Mouse (Mus musculus): ENCODE data around the gene Adgrg6.

Adgrg6 gene

DNA sequence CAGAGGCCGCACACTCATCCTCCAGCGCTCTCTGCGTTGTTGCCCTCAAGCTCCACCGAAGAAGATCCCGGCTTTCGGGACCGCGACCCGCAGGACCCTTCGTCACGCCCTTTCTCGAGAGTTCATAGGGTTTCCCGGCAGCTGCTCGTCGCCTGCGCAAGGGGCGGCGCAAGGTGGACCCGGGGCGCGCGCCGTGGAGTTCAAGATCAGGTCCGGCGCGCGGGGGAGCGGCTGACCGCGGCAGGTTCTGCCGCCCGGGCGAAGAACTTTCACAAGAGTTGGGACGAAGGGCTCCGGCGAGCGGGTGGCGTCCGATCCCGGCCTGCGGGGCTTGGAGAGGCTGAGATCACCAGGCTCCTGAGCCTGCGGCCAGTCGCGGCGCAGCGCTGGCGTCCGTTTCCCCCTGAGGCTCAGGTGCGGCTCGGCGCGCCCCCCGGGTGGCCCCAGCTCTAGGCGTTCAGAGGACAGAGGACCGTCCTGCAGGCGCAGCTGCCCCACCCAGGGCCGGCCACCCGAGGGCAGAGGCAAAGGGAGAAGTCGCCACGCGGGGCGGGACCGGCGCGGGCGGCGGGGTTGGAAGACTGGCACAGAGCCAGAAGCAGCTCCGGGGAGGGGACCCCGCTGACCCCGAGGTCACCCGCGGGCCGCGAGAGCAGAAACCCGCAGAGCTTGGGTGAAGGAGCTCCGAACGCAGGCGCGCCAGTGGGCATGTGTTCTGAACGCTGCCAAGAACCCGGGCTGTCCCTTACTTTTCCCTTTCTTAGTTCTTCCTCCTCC is at the start of gene Adgrg6:
Adgrg6 (minus strand) TSS at position 719 of the 777 bp plus-strand sequence.
- DNase-seq = peak in 1 of 2 experiments; percentile 17

DNA sequence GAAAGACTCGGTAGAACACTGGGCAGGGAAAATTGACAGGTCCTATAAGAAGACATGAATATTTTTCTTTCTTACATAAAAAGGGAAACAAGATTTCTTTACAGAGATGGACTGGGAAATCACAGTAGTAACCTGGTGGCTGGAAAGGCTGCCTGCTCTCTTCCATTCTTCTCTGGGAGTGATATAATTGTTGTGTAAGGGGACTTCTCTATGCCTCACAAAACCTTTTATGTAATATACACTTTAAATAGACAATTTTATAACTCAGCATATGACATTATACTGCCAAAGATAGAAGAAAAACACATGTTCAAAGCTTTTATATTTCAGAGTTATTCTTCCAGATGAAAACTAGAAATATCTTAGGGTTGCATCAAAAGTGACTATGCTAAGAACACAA is 46.8 kb upstream of the Adgrg6 start:
- DNase-seq = no peak

DNA sequence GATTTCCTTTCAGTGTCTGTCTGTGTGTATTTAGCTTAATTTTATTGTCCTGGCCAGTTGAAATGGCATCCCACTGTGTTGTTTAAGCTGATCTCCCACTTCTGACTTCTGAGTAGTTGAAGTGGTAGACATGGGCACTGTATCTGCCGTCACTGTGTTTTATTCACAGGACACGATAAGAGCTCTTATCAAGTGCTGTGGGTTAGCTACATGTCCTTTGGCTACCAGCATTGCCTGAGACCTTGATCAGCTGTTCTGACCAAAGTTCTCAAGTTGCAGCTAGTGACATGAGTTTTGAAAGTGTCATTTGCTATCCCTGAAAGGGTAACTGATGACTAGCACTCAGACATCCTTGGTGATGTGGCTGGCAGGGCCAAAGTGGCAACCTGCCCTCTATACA is 45.4 kb upstream of the Adgrg6 start:
- no peak for DNase-seq

DNA sequence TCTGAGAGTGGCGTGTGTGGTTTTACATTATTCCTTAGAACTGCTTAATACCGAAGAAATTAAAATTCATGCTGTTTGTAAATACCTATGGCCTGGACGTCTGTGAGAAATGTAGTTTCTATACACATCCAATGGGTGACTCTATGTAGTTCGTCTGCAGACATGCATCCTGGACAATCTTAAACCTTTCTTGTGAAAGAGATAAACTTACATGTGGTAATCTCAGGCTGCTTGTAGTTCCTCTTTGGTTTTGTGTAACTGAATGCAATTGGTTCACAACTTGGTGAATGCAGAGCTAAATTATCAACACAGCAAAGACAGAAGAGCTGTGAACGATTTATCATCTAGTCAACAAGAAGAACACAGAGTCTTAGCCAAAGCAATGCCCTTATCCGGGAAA is 44.2 kb upstream of the Adgrg6 start:
- DNase-seq = no peak

DNA sequence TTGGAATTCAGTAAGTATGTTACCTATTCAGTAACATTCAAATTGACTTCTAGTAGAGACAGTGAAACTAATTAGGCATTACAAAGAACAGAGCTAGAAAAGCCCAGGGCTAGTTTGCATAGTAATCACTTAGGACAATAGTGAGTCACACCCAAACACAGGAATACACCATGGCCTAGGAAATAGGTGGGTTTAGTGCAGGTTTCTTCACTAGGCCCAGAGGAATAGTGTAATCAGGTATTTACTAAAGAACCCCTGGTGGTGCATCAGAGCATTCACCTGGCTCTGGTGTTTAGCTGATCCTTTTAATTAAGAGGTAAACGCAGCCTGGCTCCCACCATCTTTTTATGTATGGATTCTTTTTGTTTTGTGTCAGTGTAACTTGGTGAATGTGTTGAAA is 38.0 kb upstream of the Adgrg6 start:
- DNase-seq = no peak

DNA sequence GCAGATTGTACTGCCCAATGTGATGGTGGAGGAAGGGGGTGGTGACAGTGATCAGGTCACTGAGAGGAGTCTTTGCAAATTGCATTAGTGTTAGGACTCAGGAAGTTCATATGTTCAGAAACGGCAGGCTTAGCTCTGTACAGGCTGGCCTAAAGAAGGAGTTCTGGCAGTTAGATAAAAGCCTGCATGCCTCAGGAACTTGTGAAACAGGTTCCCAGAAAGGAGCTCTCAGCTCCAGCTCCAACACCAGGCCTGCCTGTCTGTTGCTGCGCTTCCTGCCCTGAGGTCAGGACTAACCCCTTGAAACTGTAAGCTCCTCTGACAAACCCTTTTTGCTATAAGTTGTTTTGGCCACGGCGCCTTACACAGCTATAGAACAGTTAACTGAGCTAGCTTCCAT is 28.8 kb upstream of the Adgrg6 start:
- no peak for DNase-seq

DNA sequence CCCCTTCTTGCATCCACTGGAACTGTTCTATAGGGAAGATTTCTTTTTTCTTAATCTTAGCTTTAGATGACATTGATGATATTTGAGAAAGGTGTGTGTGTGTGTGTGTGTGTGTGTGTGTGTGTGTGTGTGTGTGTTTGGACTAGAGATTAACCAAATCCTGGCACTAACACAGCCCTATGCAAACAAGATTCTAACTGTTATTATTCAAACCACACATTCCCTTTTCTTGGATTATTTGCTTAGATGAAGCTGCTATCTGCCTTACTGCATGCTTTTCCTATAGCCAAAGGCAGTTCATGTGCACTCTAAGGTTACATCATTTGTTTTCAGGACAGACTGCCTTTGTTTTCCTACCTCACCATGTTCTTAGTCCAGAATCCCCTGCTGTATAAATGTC is 25.7 kb upstream of the Adgrg6 start:
- DNase-seq = no peak

DNA sequence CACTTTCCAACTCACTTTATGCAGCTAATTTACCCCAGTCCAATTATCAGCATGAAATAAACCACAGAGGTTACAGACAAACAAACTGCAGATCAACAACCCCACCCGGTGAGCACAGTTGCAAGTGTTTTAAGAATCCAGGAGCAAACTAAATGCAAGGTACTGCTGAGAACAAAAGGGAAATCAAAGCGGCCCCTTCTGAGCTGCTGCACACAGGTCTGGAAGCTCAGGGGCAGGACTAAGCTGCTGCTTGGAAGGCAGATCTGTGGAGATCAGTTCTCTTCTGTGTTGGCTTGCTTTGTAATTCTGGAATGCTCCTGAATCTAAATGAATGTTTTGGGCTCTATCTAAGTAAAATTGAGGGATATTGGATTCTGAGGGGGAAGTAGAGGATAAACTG is 25.2 kb upstream of the Adgrg6 start:
- DNase-seq = no peak

DNA sequence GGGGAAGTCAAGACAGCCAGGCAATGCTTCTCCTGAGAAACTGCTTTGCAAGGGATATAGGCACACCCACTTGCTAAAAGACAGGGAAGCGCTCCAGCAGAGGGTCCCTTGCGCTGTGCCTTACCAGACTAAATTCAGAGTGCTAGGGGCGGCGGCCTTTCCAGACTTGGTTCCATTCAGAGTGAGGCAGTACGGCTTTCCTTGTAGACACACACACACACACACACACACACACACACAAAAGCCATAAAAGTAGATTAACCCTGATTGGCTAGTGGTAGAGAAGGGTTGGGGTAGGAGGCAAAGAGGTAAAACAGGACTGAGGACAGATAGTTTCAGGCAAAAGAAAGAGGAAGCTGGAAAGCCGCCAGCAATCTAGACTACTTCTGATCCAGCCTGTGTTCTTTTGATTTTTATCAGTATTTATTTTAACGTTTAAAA is 672 bp upstream of the Adgrg6 start:
- DNase-seq = no peak

DNA sequence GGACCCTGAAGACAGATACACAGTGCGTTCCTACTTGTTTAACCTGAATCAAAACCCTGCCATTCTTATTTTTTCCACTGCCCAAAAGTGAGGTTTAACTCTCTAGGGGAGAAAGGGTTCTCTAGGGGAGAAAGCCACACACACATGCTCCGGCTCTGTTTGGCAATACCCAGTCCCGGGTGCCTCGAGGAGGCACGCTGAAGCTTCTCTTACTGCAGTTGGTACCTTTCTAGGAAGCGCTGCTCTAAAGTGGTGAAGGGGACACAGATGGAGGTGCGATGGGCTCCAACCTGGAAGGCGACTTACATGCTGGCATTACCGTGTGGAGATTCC is 885 bp downstream of the Adgrg6 start:
- DNase-seq = no peak

DNA sequence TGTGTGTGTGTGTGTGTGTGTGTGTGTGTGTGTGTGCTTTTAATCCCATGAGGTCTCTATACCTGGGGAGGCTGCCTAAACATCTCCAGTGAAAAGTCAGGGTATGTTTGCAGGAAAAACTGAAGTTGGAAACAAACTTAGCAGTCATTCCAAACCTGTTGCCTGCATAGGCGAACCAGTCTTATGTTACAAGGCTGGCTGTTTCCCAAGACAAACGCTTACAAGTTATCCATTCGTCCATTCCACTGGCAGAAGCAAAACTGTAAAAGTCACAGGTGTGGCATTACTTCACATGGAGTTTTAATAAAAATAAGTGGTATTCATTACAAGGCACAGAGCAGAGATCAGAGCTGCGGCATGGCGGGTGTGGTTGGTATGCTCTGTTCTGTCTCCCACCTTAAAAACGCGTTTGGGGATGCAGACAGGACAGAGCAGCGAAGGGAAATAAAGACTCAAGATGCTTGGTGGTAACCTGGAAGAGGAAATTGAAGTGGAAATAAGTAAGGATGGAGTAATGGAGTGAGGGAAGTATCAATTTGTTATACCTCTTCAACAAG is 1.9 kb downstream of the Adgrg6 start:
- DNase-seq = no peak

DNA sequence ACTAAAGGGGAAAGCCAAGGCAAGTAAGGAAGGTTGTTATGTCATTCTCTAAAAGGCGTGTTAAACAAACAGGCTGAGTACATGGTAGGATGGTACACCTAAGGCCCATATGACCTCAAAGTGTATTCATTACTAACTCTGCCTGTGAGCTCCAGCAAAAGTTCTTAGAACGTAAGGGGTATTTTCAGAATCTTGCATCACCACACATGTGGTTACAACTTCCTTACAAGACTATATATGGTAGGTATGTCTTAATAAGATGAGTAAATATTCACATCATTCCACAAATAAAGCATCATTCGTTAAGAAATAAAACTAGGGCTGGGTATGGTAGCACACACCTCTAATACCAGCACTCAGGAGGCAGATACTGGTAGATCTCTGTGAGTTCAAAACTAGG is 8.4 kb downstream of the Adgrg6 start:
- DNase-seq = no peak

DNA sequence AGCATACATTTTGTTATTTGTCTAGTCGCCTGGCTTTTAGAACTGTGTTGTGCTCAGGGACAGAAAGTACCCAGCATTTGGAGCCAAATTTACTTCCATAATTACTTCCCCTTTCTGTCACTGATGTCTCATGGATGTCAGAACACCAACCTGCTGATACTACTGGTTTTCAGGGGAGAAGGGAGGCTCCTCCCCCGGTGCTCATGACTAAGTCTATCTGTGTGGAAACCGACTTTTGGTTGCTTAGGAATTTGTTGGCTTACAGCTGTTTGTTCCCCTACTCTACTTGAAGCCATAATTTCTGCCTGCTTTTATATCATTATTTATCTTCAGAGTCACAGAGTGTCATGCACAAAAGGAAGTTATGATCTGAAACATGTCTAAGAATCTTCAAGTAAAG is 14.4 kb downstream of the Adgrg6 start:
- DNase-seq = no peak

DNA sequence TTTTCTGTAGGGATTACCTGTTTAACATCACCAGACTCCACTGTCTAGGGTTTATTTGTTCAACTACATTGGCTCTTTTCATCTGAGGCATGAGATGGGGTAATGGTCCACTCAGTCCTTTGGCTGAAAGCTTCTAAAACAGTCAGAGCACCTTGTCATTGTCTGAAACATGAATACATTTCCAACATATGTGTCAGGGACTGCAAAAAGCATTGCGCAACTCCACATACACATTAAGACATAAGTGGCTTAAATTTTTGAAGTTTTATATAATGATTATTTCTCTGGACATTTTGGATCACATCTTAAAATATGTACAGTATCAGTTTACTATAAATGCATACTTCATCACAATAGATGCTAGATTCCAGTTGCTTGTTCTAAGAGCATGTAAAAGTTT is 14.8 kb downstream of the Adgrg6 start:
- no peak for DNase-seq

DNA sequence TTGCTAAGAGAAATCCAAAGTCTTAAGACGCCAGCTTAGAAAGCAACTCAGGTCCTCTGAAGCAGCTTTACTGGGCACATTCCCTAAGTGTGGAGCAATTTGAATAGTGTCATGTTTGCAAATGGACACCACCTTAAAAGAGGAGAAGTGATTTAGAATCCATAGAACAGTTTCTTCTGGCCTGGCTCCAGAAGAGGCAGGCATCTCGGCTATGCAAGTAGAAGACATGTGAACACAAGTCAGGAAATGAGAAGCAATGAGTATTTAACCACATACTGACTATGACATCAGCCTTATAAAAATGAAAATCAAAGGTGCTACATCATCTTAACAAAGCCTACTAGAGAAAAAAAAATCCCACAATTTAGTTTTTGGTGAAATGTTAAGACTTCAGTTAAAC is 17.7 kb downstream of the Adgrg6 start:
- DNase-seq = no peak

DNA sequence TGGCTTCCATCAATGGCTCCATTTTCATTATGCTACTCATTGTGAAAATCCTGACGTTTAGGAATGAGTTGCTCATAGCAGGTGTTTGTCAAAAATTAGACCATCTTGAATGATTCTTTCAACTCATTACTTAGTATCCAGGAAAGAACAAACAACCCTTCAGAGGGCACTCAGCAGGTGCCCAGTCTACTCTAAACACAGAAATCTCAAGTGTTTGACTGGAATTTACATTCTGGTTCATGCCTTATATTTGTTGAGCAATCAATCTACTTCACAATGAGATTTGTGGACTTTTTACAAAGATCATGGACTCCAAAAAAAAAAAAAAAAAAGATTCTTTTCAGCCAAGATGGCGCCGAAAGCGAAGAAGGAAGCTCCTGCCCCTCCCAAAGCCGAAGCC is 22.7 kb downstream of the Adgrg6 start:
- no peak for DNase-seq

DNA sequence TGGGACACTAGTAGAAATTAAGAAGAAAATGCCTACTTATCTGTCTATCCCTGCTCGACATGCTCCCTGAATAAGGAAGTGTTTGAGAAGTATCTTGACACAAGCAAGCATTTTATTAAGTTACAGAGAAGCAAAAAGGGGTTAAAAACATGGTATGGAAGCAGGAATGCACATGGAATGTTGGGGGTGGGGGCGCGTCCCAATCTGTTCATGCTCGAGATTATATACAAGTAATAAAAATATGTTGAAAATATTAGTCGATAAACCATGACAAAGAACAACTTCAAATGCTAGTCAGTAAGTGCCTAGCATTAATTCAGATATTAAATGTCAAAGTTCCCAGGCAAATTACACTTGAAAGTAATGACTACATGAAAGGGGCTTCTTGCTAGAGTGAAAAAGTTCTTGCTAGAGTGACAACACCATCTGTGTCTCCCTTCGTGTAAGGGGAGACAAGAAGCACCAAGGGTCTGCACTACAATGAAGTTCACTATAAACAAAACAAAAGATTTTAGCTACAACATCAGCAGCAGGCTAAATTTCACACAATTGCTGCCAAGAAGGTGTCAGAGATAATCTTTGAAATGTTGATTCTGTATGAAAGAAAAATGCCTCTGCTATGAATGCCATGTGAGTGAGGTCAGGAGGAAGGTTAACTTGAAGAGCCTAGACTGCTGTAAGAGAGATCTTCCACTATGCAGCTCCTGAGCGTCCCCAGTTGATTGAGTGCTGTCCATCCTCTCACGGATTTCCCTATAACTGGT is 24.4 kb downstream of the Adgrg6 start:
- DNase-seq = no peak

DNA sequence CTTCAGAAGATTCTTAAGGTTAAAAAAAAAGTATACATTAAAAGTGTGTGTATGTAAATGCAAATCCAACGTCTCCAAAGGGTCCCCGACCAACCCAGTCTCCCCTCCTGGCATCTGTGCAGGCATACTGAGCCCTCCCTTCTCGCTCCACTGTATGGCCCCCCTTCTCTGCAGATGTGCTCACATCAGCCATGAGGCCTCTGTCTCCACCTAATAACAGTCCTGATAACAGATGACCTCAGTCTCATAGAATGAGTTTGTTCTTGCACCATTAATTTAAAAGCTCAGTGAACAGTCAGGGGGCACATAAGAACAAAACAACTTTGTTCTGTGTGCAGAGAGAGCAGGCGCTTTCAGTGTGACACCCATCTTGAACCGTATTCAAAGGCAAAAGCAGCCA is 27.6 kb downstream of the Adgrg6 start:
- no peak for DNase-seq

DNA sequence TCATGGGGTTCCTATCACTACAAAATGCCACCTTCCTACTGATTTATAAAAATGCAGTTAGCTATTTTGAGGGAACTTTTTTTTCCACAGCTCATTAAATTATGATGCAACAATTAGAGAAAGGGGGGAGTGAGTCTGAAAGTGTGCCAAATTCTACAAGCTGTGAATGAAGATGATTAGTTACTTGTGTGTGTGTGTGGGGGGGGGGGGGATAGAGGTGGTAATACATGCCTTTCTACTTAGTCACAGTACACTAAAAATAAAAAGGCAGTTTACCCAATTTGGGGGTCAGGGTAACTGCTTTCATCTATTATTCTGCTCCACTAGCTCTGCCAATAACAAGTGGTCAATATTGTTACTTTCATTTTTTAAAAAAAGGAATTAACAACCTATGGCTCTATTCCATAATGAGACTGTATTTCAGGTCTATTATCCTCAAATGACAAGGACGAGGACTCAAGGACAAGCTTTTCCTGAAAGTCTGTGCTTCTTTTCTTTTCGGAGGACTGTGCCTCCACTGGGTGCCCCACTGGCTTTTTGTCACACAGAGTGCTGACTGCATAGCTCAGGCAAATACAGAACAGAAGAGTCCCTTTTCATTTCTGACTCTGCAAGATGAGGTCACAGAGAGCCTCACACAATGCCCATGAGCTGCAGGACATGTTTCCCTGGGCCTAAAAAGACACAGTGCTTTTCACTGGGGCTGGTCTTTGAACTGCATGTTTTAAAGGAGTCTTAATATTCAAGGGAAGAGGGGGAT is 33.4 kb downstream of the Adgrg6 start:
- no peak for DNase-seq

DNA sequence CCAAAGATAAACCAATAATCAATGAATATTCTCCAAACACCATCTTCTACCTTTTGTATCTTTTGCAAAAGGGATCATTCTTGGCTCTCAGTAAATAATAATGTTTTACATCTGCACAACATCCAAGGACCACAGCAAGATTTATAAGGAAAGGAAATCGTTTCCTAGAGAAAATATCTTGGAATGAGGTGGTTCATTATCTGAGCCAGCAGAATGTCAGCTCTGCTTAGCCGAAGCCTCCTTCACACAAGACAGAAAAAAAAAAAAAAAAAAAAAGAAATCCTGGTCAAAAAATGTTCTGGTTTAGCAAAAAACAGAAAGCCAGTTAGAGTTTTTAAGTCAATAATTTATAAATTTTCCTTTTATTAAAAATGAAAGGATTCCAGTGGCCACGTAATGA is 34.3 kb downstream of the Adgrg6 start:
- DNase-seq = no peak

DNA sequence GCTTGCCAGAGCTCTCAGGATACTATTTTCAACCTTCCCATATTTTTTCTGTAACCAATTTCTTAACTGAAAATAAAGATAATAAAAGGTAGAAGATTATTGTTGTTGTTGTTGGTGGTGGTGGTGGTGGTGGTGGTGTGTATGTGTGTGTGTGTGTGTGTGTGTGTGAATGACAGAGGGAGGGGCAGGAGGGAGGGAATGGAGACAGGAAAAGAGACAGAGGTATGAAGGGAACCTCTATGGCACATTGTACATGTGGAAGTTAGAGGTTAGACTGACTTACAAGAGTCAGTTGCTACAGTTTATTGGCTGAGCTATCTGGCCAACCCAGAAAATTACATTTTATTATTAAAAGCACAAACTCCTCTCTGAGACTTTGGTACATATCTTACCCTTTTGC is 49.8 kb downstream of the Adgrg6 start:
- DNase-seq = no peak

DNA sequence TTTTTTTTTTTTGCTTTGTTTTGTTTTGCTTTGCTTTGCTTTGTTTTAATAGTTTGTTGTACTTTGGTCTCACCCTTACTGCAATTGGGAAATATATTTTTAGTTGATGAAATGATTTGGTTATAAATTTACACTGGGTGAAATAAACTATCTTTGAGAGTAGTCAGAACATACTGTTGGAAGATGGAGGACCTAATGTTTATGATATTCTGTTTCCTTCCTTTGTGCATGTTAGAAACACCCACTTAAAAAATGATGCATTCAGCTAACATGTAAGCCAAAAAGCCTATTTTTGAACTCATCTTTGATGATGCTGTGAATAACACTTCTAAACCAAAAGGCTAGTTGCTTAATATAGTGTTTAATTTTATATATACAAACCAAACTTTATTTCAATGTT is 50.3 kb downstream of the Adgrg6 start:
- DNase-seq = no peak

DNA sequence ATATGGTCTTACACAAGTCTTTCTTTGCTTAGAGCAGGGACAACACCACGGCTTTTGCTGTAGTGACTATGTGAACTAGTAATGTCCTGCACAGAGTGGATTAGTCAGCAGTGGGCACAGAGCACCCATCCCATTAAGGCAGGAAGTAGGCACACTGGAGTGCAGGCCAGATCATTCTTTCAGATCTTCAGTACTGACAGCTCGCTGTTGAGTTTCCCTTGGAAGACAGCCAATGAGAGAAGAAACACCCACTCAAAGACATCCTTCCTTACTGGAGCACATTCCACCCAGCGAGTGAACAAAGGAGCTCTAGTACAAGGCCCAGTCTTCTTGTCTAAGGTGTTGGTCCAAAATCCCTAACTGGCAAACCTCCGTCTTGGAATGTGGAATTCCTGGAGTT is 53.6 kb downstream of the Adgrg6 start:
- no peak for DNase-seq

DNA sequence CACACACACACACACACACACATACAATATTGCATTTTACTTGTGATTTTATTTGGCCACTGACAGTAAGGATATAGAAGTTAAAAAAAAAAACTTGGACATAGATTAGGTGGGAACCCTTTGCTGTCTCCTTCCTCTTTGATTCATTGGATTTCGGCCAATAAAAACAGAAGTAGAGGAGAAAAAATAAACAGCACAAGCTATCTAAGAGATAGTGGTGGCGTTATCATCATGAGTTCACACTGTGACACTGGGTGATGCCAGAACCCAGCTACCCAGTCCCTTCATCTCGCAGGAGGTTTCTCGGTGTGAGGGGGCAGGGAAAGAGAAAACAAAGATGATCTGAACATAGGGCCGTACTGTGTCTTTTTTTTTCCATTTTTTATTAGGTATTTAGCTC is 62.2 kb downstream of the Adgrg6 start:
- DNase-seq = no peak

Measured in cerebellum, postnatal 36 days (tissue).